Mouse (Mus musculus) megakaryocyte, embryonic 14.5 days (primary cell): Measurements from ENCODE around the gene Fan1.

Source experiments
- FLI1 ChIP-seq: IDR thresholded peaks from 2 replicates; pipeline ENCODE4 v1.6.1; 2012; ENCODE audit warnings: low read length, inconsistent platforms, mixed read lengths
- GATA1 ChIP-seq: IDR thresholded peaks from 3 replicates; pipeline ENCODE4 v1.6.1; 2012; ENCODE audit warnings: mixed read lengths, low read length, inconsistent platforms, borderline replicate concordance

DNA sequence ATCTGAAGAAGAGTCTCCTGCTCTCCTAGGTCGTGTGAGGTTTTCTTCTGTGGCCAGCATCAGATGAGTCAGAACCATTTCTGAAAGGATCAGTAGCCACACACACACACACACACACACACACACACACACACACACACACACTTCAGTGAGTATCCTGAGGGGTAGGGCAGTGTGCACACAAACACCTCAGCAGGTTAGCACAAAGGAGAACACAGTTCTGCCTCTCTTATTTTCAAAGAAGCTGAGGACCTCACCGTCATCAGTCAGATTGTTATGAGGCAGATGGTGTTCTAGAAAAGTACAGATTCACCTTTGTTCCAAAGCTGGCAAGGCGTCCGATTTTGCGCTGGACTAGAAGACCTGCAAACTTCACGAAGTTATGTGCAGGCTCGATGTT is 63.7 kb downstream of the Fan1 start:
- no peak for TF ChIP-seq FLI1
- TF ChIP-seq GATA1 = no peak
